Mouse (Mus musculus) thymus, adult 2 months (tissue): ENCODE data around the gene Tmx2.

ENCODE experiments used
- CTCF ChIP-seq: fragments of 200-500 bp; IDR thresholded peaks from 2 replicates; pipeline ENCODE4 v1.5.1; 2012; ENCODE audit warnings: mild to moderate bottlenecking, control low read depth, low read length, moderate library complexity, borderline replicate concordance; ENCODE audit not compliant: control insufficient read depth, poor library complexity, insufficient read depth; ENCODE audit errors: extremely low read depth
- POLR2A ChIP-seq: fragments of 200-500 bp; IDR thresholded peaks from 2 replicates; pipeline ENCODE4 v1.6.1; 2012; ENCODE audit warnings: mild to moderate bottlenecking, low read length, control low read depth, moderate library complexity; ENCODE audit not compliant: control insufficient read depth, poor library complexity, insufficient read depth; ENCODE audit errors: extremely low read depth

DNA sequence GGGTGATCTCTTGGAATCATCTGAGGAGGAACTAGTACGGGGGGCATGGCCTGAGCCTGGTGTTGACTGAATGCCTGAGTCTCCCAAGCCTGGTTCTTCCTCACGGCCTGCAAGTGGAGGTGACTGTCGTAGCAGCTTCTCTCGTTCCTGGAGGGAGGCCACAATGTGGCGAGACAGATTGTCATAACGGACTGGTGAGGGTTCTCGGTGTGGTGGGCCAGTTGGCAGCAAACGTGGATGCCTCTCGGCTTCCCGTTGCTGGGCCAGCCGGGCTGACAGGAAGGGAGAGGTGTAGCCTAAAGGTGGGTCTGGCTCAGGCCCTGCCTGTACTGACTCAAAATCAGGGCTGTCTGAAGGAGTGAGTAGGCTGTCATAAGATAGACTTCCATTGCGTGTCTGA lies 11.1 kb upstream of the Tmx2 start:
- TF ChIP-seq CTCF (no peak), POLR2A (no peak)
